Mouse (Mus musculus) lung, embryonic 14.5 days (tissue): ENCODE results near the gene Scg2. TPM values are rescaled to one million over a fixed set of nuclear protein-coding genes. Genes with fewer than 3 reads are reported as not detected.

ENCODE experiments used
- ATAC-seq: fragments of 200-750 bp; cut with Nextera tagmentation; 2 replicates; pipeline ENCODE4 v1.8.0; 2017; ENCODE audit warnings: mild to moderate bottlenecking, moderate TSS enrichment, moderate library complexity; ENCODE audit not compliant: insufficient read depth
- DNase-seq: peaks from one replicate; pipeline ENCODE4 v3.0.0-alpha.2; 2015
- H3K27ac ChIP-seq: fragments of 300-500 bp; sonication (generic); 2 replicates; pipeline ENCODE4 v1.5.1; 2014; ENCODE audit warnings: low read depth, mild to moderate bottlenecking, moderate library complexity
- H3K27me3 ChIP-seq: fragments of 300-500 bp; sonication (generic); 2 replicates; pipeline ENCODE4 v1.6.1; 2014; ENCODE audit warnings: low read length, control low read depth; ENCODE audit not compliant: insufficient read depth
- H3K36me3 ChIP-seq: fragments of 300-500 bp; sonication (generic); 2 replicates; pipeline ENCODE4 v1.6.1; 2014; ENCODE audit warnings: control low read depth; ENCODE audit not compliant: insufficient read depth
- H3K4me1 ChIP-seq: fragments of 300-500 bp; sonication (generic); 2 replicates; pipeline ENCODE4 v1.6.1; 2014; ENCODE audit warnings: antibody characterized with exemption, control low read depth; ENCODE audit not compliant: insufficient read depth
- H3K4me2 ChIP-seq: fragments of 300-500 bp; sonication (generic); 2 replicates; pipeline ENCODE4 v1.6.1; 2014; ENCODE audit warnings: mild to moderate bottlenecking
- H3K4me3 ChIP-seq: fragments of 300-500 bp; sonication (generic); 2 replicates; pipeline ENCODE4 v1.5.1; 2014; ENCODE audit warnings: low read depth, low read length
- H3K9ac ChIP-seq: fragments of 300-500 bp; sonication (generic); 2 replicates; pipeline ENCODE4 v1.6.1; 2014
- H3K9me3 ChIP-seq: fragments of 300-500 bp; sonication (generic); 2 replicates; pipeline ENCODE4 v1.6.1; 2016; ENCODE audit warnings: low read depth, low read length, control low read depth
- CTCF ChIP-seq: IDR thresholded peaks from 2 replicates; pipeline ENCODE4 v1.5.1; 2016; ENCODE audit warnings: antibody characterized with exemption, low read depth
- WGBS: fragments of 180-500 bp; shearing (Covaris S2); extraction: QIAGEN DNeasy Blood & Tissue Kit; methylation state at CpG from one replicate; pipeline ENCODE4 v1.1.7; 2014; 5-methylcytosine and 5-hydroxymethylcytosine counted together
- polyA plus RNA-seq: library from polyadenylated mRNA; unstranded; fragments of >200 nt; fragmentation: Nextera tagmentation; extraction: Ambion mirVana; gene quantifications from 2 replicates; pipeline ENCODE4 v1.2.1, GENCODE M21; 2014

The Scg2 gene
- polyA plus RNA-seq, 1 experiment from 2014 or later = 0.12 TPM

DNA sequence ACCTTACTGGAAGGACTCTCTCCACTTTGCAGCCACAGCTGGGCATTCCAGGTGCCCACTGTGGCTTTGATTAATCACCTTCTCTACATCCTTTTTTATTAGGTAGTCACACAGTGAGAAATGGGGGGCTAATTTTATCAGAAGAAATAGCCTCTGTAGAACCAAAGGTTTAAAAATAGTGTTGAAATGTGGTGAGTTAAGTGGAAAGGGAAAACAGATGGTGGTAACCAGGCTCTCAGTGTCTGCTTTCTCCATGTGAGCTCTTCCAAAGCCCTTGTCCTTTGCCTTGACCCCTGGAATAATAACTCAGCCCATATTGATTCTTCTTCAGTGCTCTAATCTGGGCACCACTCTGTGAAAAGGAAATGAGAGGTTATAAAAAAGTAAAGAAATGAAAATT, 24.4 kb downstream of the Scg2 start:
- no peaks in the 10 kb centered on the region for H3K4me1 ChIP-seq
- no peaks in the 10 kb centered on the region for H3K36me3 ChIP-seq
- no peak for TF ChIP-seq CTCF
- H3K4me2 ChIP-seq = no peak overlapping the region
- H3K9ac ChIP-seq = no peak overlapping the region
- ATAC-seq = no peak
- DNase-seq = no peak
- no peaks in the 10 kb centered on the region for H3K27me3 ChIP-seq
- H3K9me3 ChIP-seq = no peaks in the 10 kb centered on the region
- H3K27ac ChIP-seq = no peak overlapping the region
- H3K4me3 ChIP-seq = no peak overlapping the region

DNA sequence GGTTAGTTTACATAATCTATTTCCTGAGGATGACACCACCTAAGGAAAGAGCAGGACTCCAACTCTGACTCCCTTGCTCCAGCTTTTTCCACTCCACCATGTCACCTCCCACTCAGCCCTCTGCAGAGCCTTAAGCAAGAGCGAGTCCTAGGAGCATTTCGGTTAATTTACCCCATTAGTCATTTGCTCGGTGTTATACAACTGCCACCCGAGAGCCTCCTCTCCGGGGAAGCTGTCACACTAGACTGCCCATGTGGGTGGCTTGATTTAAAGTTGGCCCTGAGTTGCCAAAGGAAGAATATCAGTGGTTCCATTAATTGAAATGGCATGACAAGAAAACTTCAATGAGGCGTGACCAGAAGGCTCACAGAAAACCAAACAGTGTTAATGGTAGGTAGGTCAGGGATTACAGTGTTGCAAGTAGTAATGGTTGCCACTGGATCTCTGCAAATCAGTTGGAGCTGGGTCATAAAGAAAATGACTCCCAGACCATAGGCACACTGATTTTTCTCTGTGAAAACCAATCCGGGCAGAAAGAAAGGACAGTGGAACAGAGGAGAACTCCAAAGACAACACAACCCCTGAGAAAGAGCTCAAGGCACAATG, 33.5 kb downstream of the Scg2 start:
- Histone ChIP-seq H3K27me3 (no peaks in the 10 kb centered on the region), H3K4me1 (no peaks in the 10 kb centered on the region), H3K9ac (no peak overlapping the region), H3K4me3 (no peak overlapping the region), H3K27ac (no peak overlapping the region), H3K9me3 (no peaks in the 10 kb centered on the region), H3K4me2 (no peak overlapping the region), H3K36me3 (no peaks in the 10 kb centered on the region)
- no peak for TF ChIP-seq CTCF
- DNase-seq (no peak), ATAC-seq (no peak)
- WGBS = 66% methylated on average over 7 of the region's 7 CpGs

DNA sequence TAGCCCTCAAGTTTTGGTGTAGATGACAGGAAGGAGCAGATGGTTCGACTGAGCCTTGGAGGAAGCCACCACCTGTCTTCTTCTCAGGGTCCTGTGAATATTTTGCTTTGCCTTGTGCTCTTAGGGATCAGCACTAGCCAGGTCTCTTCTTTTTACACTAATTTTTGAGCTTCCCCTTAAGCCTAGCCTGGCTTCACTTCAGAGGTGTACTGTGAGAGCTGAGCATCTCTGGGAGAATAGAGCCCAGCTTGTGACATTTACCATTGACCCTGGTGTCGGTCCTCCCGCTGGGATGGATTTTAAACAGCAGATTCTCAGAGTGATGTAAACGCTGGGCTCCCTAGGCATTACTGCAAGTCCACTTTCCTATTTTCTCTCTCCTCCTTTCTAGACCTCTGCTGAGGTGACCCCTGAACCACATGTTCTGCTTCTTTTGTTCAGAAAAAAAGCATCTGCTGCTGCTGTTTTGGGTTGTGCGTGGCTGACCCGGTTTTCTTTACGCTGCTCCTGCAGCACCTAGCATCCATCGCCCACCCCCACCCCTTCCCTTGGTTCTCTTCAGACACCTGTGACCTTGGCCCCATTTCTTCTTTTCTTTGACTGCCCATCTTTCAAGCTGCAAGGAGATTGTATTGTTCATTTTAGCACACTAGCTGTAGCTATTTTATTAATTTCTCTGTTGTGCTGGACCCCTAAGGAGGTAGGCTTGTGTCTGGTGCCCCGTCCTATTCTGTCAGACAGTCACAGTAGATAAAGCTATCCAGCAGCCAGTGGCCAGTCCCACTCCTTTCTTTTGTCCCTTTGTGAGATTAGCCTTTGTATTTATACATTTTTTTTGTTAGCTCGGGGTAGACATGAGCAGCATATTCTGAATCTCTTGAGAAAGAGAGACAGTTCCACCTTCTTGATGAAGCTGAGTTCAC, 38.6 kb downstream of the Scg2 start:
- no peak overlapping the region for H3K27ac ChIP-seq
- no peak overlapping the region for H3K9ac ChIP-seq
- no peaks in the 10 kb centered on the region for H3K9me3 ChIP-seq
- H3K27me3 ChIP-seq = no peaks in the 10 kb centered on the region
- DNase-seq (no peak), ATAC-seq (no peak)
- no peak overlapping the region for H3K4me2 ChIP-seq
- no peak overlapping the region for H3K4me3 ChIP-seq
- no peak for TF ChIP-seq CTCF
- H3K4me1 ChIP-seq = no peaks in the 10 kb centered on the region
- no peaks in the 10 kb centered on the region for H3K36me3 ChIP-seq
- 56% methylated on average over 10 of the region's 10 CpGs for WGBS

DNA sequence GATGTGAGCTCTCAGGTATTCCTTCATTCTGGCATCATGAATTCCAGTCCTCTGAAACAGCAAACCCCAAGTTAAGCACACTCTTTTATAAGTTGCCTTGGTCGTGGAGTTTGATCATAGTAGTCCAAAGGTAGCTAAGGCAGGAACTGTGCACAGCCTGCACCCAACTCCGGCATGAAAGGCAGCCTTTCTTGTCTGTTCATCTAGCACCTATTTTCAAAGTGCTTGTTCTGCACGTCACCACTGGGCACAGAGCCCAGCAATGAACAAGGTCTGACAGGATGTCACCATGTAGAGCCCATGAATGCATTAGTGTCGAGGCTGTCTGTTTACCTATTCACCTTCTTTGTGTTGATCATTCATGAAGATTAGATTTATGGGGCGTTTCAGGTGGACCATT, 39.6 kb downstream of the Scg2 start:
- no peaks in the 10 kb centered on the region for H3K4me1 ChIP-seq
- H3K9ac ChIP-seq = no peak overlapping the region
- 61% methylated on average over 5 of the region's 5 CpGs for WGBS

More for the DNA sequence above, 39.6 kb downstream of the Scg2 start:
- H3K27me3 ChIP-seq = no peaks in the 10 kb centered on the region
- no peaks in the 10 kb centered on the region for H3K36me3 ChIP-seq
- H3K4me3 ChIP-seq = no peak overlapping the region
- H3K9me3 ChIP-seq = no peaks in the 10 kb centered on the region
- TF ChIP-seq CTCF = no peak
- ATAC-seq (no peak), DNase-seq (no peak)
- H3K4me2 ChIP-seq = no peak overlapping the region
- no peak overlapping the region for H3K27ac ChIP-seq

Other genes with a start within 250 kb of the Scg2 start
- 0.51 and 0.84 TPM in 2 replicates for gene Ap1s3, start 231.9 kb upstream of the Scg2 start, polyA plus RNA-seq